Mouse (Mus musculus): ENCODE measurements around the gene Kcnq1. TPM values are rescaled to one million over a fixed set of nuclear protein-coding genes. Genes with fewer than 3 reads are reported as not detected.

Kcnq1 gene
- polyA plus RNA-seq, 1 experiment from 2014 or later, result 10.5 TPM

GRCm38 (mm10) chr7:143313572-143314319 is 207.6 kb downstream of the Kcnq1 start:
- Histone ChIP-seq H3K4me1 (replicated peaks; ENCODE audit: control insufficient read depth, insufficient read depth, low read length) (peaks cover 22% of the 10 kb centered on the region), H3K36me3 (ENCODE audit: control insufficient read depth, insufficient read depth) (no peaks in the 10 kb centered on the region), H3K9me3 (ENCODE audit: control insufficient read depth) (no peaks in the 10 kb centered on the region), H3K27me3 (replicated peaks; ENCODE audit: control insufficient read depth, insufficient read depth, low read length) (no peaks in the 10 kb centered on the region), H3K27ac (ENCODE audit: low read depth, low read length) (peak overlapping the region; percentile 69), H3K4me2 (replicated peaks; ENCODE audit: low read depth) (peak overlapping the region; percentile 9; the same call in 1 of the 2 replicates), H3K4me3 (ENCODE audit: low read depth, low read length) (no peak overlapping the region), H3K9ac (ENCODE audit: low read depth, low read length) (no peak overlapping the region; the same call in 1 of the 2 replicates)
- peak; percentile 89 for ATAC-seq
- 39% methylated on average over 11 of the region's 11 CpGs for WGBS
- no peak for TF ChIP-seq CTCF (IDR thresholded peaks at IDR 0.05; ENCODE audit: low read depth)

GRCm38 (mm10) chr7:143318512-143318911 is 212.3 kb downstream of the Kcnq1 start:
- Histone ChIP-seq H3K9ac (ENCODE audit: low read depth, low read length) (no peak overlapping the region), H3K27me3 (replicated peaks; ENCODE audit: control insufficient read depth, insufficient read depth, low read length) (no peaks in the 10 kb centered on the region), H3K36me3 (ENCODE audit: control insufficient read depth, insufficient read depth) (no peaks in the 10 kb centered on the region), H3K9me3 (ENCODE audit: control insufficient read depth) (no peaks in the 10 kb centered on the region), H3K27ac (ENCODE audit: low read depth, low read length) (no peak overlapping the region), H3K4me2 (replicated peaks; ENCODE audit: low read depth) (no peak overlapping the region), H3K4me3 (ENCODE audit: low read depth, low read length) (no peak overlapping the region), H3K4me1 (replicated peaks; ENCODE audit: control insufficient read depth, insufficient read depth, low read length) (peaks cover 13% of the 10 kb centered on the region; the same call in 1 of the 2 replicates)
- TF ChIP-seq CTCF (IDR thresholded peaks at IDR 0.05; ENCODE audit: low read depth), result no peak
- WGBS, result 47% methylated on average over 5 of the region's 5 CpGs
- ATAC-seq, result no peak

- H3K4me3 ChIP-seq (ENCODE audit: low read depth, low read length), result no peak overlapping the region
- TF ChIP-seq CTCF (IDR thresholded peaks at IDR 0.05; ENCODE audit: low read depth), result no peak
- H3K9ac ChIP-seq (ENCODE audit: low read depth, low read length), result no peak overlapping the region
- H3K9me3 ChIP-seq (ENCODE audit: control insufficient read depth), result no peaks in the 10 kb centered on the region
- H3K27me3 ChIP-seq (replicated peaks; ENCODE audit: control insufficient read depth, insufficient read depth, low read length), result no peaks in the 10 kb centered on the region
- WGBS, result 52% methylated on average over 8 of the region's 8 CpGs
- H3K36me3 ChIP-seq (ENCODE audit: control insufficient read depth, insufficient read depth), result no peaks in the 10 kb centered on the region; the same call in 1 of the 2 replicates
- no peak overlapping the region for H3K27ac ChIP-seq (ENCODE audit: low read depth, low read length)
- ATAC-seq, result no peak
- no peak overlapping the region for H3K4me2 ChIP-seq (replicated peaks; ENCODE audit: low read depth)
- H3K4me1 ChIP-seq (replicated peaks; ENCODE audit: control insufficient read depth, insufficient read depth, low read length), result 0 out of 2 replicates have a peak, but pooled peaks cover 4% of the 10 kb centered on the region
Measured at GRCm38 (mm10) chr7:143320367-143320766, 214.2 kb downstream of the Kcnq1 start.

- no peak for ATAC-seq
- no peak for TF ChIP-seq CTCF (IDR thresholded peaks at IDR 0.05; ENCODE audit: low read depth)
- Histone ChIP-seq H3K4me1 (replicated peaks; ENCODE audit: control insufficient read depth, insufficient read depth, low read length) (no peaks in the 10 kb centered on the region), H3K27ac (ENCODE audit: low read depth, low read length) (no peak overlapping the region), H3K9ac (ENCODE audit: low read depth, low read length) (no peak overlapping the region), H3K9me3 (ENCODE audit: control insufficient read depth) (no peaks in the 10 kb centered on the region), H3K4me3 (ENCODE audit: low read depth, low read length) (no peak overlapping the region), H3K36me3 (ENCODE audit: control insufficient read depth, insufficient read depth) (no peaks in the 10 kb centered on the region; the same call in 1 of the 2 replicates), H3K4me2 (replicated peaks; ENCODE audit: low read depth) (no peak overlapping the region), H3K27me3 (replicated peaks; ENCODE audit: control insufficient read depth, insufficient read depth, low read length) (no peaks in the 10 kb centered on the region)
- WGBS, result 60% methylated on average over 16 of the region's 16 CpGs
Measured at GRCm38 (mm10) chr7:143325051-143325450, 218.9 kb downstream of the Kcnq1 start.

- Histone ChIP-seq H3K36me3 (ENCODE audit: control insufficient read depth, insufficient read depth) (no peaks in the 10 kb centered on the region; the same call in 1 of the 2 replicates), H3K9ac (ENCODE audit: low read depth, low read length) (no peak overlapping the region), H3K27ac (ENCODE audit: low read depth, low read length) (no peak overlapping the region), H3K27me3 (replicated peaks; ENCODE audit: control insufficient read depth, insufficient read depth, low read length) (no peaks in the 10 kb centered on the region), H3K9me3 (ENCODE audit: control insufficient read depth) (no peaks in the 10 kb centered on the region), H3K4me1 (replicated peaks; ENCODE audit: control insufficient read depth, insufficient read depth, low read length) (no peaks in the 10 kb centered on the region), H3K4me2 (replicated peaks; ENCODE audit: low read depth) (no peak overlapping the region), H3K4me3 (ENCODE audit: low read depth, low read length) (no peak overlapping the region)
- whole genome bisulfite sequencing, result 32% methylated on average over 18 of the region's 18 CpGs
- ATAC-seq, result peak; percentile 53
- no peak for TF ChIP-seq CTCF (IDR thresholded peaks at IDR 0.05; ENCODE audit: low read depth)
Measured at GRCm38 (mm10) chr7:143328185-143328915, 222.2 kb downstream of the Kcnq1 start.

GRCm38 (mm10) chr7:143329110-143329810 is 223.1 kb downstream of the Kcnq1 start:
- TF ChIP-seq CTCF (IDR thresholded peaks at IDR 0.05; ENCODE audit: low read depth), result no peak
- H3K4me2 ChIP-seq (replicated peaks; ENCODE audit: low read depth), result no peak overlapping the region
- no peaks in the 10 kb centered on the region; the same call in 1 of the 2 replicates for H3K36me3 ChIP-seq (ENCODE audit: control insufficient read depth, insufficient read depth)
- 89% methylated on average over 14 of the region's 14 CpGs for WGBS
- H3K4me1 ChIP-seq (replicated peaks; ENCODE audit: control insufficient read depth, insufficient read depth, low read length), result no peaks in the 10 kb centered on the region
- H3K4me3 ChIP-seq (ENCODE audit: low read depth, low read length), result no peak overlapping the region
- H3K27ac ChIP-seq (ENCODE audit: low read depth, low read length), result no peak overlapping the region
- no peaks in the 10 kb centered on the region for H3K9me3 ChIP-seq (ENCODE audit: control insufficient read depth)
- H3K27me3 ChIP-seq (replicated peaks; ENCODE audit: control insufficient read depth, insufficient read depth, low read length), result no peaks in the 10 kb centered on the region
- no peak for ATAC-seq
- H3K9ac ChIP-seq (ENCODE audit: low read depth, low read length), result no peak overlapping the region
